Mouse (Mus musculus) spleen, postnatal 4 days (tissue): ENCODE measurements around the gene Lactbl1.

ENCODE experiments used
- DNase-seq, 2 experiments: peaks; one replicate each; pipeline ENCODE4 v3.0.0; 2022; ENCODE audit warnings: low spot score in 2 of 2

Lactbl1 gene

GRCm38 (mm10) chr4:136684485-136684884 lies 62.1 kb downstream of the Lactbl1 start:
- DNase-seq, result no peak

DNA sequence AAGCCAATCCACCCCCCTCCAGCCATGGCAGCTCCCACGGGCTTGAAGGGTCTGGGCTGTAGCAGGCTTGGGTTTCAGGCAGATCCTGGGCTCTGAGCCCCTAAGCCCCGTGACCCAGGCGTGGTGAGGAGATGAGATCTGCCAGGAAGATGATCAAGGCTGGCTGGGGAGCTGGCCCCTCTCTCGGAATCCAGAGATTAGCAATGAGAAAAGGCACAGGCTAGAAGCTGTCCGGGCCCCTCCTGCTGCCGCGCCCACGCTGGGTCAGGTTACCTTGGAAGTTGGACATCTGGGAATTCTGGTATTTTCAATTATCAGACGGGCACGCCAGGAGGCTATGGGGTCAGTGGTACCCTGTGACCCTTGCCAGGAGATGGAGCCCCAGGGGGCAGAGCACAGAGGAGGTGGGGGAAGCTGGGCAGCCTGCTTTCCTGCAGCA lies 63.0 kb downstream of the Lactbl1 start:
- no peak for DNase-seq

DNA sequence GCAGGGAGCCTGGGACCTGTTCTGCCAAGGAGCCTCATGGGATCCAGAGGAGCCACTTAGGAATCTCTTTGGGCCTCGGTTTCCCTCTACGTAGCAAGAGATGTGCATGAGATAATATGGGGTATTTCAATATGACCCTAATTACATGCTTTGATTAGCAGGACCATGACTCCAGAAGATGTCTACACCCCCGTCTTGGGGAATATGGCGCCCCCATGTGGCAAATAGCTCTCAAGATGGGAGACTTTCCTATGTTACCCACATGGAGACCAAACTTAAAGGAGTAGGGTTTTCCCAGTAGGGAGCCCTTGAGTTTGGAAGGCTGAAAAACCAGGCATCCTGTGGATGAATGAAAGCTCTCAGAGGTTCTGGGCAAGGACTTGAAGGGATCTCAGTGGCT lies 65.7 kb downstream of the Lactbl1 start:
- no peak for DNase-seq
